Mouse (Mus musculus) liver, adult 2 months (tissue): ENCODE measurements around the gene Bhlha9.

Experiments
- CTCF ChIP-seq: fragments of 200-500 bp; IDR thresholded peaks from 2 replicates; pipeline ENCODE4 v1.5.1; 2011; ENCODE audit warnings: low read depth, low read length, control low read depth
- POLR2A ChIP-seq: fragments of 200-500 bp; IDR thresholded peaks from 2 replicates; pipeline ENCODE4 v1.6.1; 2011; ENCODE audit warnings: low read length, control low read depth; ENCODE audit not compliant: insufficient read depth; ENCODE audit errors: extremely low read depth

GRCm38 (mm10) chr11:76685604-76686003 is 13.3 kb downstream of the Bhlha9 start:
- TF ChIP-seq CTCF = no peak
- TF ChIP-seq POLR2A = no peak
